Mouse (Mus musculus): ENCODE results near the gene Lrp1.

The Lrp1 gene

DNA sequence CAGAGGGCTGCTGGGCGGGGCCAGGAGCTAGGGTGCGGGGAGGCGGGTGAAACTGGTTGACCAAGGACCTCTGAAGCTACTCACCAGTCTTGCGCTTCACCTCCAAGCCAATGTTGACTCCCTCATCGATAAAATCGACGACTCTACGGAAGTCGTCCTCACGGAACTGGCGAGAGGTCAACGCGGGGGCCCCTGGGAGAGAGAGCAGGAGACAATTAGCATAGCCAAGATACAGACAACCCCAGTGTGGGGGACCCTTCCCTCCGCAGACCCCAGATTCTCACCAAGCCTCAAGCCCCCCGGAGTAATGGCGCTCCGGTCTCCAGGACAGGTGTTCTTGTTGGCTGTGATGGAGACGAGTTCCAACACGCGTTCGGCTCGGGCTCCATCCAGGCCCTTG is 103.0 kb downstream of the Lrp1 start:
- DNase-seq: no peak

DNA sequence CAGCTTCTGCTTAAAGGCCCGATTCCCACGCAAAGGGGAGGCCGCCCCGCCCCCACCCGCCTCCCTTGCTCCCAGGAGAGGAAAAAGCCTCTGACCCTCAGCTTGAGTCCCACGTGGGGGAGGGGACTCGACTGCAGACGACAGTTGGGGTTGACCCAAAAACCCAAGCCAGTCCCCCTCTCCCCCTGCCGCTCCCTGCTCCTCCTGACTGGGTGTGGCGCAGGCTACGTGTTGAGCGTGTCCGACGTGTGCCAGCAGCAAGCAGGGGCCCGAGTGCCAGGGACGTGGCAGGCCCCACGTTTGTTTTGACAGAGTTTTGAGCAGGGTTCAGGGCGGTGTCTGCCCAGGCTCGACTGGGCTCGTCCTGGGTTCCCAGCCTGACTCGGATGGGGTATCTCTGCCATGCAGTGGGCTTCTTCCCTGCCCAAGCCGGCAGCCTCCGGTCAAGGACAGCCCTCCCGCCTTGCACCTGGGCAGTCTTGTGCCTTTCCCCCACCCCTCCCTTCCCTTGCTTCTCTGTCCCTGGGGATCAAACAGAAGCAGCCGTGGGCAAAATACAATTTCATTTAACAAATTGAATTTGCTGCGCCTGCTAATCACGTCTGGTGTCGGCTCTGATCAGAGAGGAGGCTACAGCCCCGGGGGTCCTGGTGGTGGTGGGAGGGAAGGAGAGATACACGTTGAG is 104.2 kb downstream of the Lrp1 start:
- peak; percentile 35 to 69 for DNase-seq

GRCm38 (mm10) chr10:127515983-127516459 is 104.9 kb downstream of the Lrp1 start:
- no peak for DNase-seq

DNA sequence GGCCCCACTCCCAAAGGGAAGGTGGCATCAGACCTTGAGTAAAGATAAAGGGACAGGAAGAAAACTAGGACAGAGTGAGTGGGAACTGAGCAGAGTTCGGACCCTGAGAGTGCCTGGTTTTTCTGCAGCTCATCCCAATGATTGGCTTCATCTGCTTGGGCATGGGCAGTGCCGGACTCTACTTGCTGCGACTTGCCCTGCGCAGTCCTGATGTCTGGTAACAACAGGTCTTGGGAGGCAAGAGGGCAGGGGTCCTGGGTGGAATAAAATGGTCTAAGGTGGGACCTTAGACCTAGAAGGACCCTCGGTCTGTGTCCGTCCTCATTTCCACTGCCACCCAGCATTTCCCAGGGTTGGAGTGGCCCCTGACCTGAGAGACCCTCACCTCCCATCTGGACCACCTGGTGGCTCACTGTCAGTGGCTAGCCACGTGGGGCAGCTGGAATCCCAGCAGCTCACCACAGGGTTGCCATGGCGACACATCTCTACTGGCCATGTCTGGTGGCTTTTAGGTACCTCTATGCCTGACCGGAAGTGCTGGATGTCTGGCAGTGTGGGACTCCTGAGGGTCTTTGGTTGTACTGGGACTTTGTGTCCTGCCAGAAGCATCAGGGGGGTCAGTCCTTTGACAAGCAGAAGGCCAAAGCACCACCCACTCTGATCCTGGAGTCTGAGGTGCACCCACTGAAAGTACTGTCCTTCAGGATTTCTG is 105.5 kb downstream of the Lrp1 start:
- DNase-seq: no peak

DNA sequence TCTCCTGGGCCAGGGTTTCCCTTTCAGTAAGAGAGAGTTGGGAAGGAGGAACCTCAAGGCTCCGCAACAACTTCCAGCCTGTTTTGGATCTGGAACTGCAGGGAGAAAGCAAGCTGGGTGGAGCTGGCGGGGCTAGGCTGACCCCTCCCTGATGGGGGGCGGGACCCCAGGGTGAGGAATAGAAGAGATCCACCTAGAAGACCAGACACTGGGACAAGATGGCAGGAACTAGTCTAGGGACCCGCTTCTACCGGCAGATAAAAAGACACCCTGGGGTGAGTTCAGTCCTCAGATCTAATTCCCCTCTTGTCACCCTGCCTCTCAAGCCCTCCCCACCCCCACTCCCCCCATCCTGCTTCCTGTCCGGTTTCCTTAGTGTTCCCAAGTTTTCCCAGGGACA is 106.2 kb downstream of the Lrp1 start, which contains the start of gene Ndufa4l2:
Gene Ndufa4l2 (plus strand): TSS at position 204 of the 400 bp plus-strand sequence.
- DNase-seq: peak in 1 of 2 experiments; percentile 49

DNA sequence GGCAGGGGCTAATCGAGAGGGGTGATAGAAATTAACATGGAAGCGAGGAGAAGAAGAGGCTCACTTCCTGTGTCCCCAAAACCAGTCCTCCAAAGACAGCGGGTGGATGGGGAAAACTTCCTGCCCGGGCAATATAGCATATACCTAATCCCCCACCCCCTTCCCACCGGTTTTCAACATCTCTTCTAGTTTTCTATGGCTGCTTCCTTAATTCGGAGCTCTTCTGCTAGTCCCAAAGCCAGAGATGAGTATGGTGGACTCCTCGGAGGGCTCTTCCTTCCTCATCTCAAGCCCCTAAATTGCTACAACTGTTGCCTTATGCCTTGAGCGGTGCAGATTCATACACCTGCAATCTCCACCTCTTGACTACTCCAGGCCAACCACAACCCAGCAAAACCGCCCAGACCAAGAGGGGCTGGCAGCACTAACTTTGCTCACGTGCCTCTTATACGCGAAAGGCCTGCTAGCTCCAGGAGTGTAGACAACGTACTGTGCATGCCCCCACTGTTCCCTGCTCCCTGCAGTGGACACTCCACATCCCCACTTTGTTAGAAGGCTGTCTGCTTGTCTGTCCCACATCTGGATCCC is 106.7 kb downstream of the Lrp1 start:
- no peak for DNase-seq

GRCm38 (mm10) chr10:127513501-127514091 is 107.4 kb downstream of the Lrp1 start:
- DNase-seq: no peak

GRCm38 (mm10) chr10:127512813-127513212 is 108.1 kb downstream of the Lrp1 start:
- DNase-seq: peak; percentile 91 to 96

GRCm38 (mm10) chr10:127512307-127512666 is 108.7 kb downstream of the Lrp1 start:
- DNase-seq: no peak

- DNase-seq: no peak
Measured at GRCm38 (mm10) chr10:127511634-127512306, 109.2 kb downstream of the Lrp1 start.

GRCm38 (mm10) chr10:127510895-127511617 is 109.9 kb downstream of the Lrp1 start:
- DNase-seq: no peak

GRCm38 (mm10) chr10:127509837-127510701 is 110.9 kb downstream of the Lrp1 start:
- no peak for DNase-seq

DNA sequence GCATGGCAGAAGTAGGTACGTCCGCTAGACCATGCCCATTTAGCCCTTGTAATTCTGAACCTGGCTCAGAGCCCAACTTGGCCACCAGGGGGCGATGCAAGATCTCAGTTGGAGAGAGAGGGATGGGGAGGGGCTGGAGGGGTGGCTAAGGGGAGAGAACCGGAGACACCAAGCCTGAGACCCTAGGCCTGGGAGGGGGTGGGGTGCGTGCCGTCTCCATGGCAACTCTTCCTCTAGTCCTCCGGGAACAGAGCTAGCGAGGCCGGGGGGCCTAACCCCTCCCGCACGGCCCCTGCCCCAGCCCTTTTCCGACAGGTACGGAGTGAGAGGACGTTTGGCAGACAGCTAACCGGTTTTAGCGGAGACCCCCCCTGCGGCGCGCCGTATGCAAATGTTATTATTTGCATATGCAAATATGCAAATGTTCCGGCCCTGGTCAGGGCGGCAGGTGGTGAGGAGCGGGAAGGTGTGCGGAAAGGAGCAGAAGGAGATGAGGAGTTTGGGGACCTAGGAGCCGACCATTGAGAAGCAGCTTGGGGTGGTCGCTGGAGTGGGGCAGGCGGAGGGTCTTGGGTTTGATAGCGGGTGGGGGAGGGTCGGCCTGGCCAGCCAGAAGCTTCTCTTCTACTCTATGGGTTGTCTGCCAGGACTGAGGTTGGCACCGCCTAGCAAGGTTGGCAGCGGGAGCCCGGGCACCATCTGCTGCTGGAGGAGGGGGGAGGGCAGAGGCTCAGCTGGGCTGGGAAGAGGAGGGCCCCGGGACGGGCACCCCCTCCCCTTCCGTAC is 111.7 kb downstream of the Lrp1 start:
- peak; percentile 83 to 93 for DNase-seq

- peak; percentile 71 to 91 for DNase-seq
Measured at GRCm38 (mm10) chr10:127508239-127508638, 112.7 kb downstream of the Lrp1 start.

DNA sequence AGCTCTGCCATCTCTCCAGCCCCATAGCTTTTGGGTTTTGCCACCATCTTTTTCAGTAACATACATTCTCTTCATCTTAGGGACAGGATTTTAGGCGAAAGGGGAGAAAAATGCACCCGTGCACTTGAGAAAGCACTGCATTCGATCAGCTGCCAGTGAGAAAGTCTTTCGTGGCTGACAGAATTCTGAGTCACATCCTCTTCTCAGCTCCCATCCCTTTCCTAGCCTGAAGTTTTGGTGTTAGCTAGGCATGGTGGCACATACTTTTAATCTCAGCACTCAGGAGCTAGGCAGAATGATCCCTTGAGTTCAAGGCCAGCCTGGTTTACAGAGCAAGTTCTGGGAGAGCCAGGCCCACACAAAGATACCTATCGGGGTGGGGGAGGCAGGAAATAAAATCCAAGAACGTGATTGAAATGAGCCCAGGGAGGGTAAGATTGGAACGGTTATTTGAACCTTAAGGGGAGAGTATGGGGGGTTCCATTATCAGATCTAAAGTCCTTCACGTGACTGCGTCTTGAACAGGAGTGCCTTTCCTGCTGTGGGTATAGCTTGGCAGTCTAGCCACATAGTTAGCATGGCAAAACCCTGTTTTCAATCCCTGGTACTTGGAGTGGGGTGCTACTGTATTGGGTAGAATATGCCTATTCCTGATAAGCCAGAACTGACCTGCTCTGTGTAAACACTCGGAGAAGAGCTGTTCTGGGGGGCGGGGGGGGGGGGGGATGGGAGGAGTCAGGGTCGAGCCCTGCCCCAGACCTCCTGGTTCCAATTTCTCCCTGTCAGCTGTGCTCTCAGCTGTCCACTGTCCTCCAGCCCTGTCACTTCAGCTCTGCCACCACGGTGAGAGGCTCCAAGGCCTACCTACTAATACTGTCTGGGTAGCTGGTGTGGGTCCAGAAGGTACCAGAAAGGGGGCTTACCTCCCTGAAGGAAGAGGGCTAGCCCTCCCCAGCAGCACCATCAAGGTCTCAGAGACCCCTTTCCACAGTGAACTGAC is 119.8 kb downstream of the Lrp1 start, which contains the start of gene Stac3:
Gene Stac3 (plus strand): TSS at position 793 of the 1,000 bp plus-strand sequence.
- no peak for DNase-seq

DNA sequence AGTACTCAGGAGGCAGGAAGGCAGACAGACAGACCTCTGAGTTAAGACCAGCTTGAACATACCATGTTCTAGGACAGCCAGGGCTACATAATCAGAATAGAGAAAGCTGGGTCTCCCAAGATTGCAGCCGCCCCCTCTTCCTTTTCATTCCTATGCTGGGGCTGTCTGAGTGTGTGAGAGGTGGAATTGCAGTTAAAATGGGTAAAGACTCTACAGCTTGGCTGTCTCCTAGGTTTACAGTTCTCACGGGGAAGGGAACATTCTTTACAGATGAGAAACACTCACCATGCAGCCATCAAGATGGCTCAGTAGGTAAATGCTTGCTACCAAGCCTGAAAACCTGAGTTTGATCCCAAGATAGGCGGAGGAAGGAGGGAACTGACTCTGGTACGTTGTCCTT is 120.9 kb downstream of the Lrp1 start:
- DNase-seq: no peak

DNA sequence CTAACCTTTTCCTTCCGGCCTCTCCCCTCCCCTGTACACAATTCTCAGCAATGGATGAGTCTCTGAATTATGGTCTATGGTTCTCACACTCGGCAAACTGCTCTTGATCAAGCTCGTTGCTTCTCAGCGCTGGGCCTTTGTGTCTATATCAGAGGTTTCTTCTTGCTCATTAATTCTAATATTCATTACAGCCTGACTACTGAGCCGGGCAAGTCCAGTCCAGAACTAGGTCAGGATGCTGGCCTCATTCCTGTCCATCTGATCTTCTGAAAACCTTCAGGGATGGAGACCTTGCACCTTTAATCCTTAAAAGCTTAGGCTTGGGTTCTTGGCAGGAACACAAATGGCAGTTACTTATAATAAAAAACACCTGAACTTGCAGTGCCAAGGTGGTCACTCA is 121.4 kb downstream of the Lrp1 start:
- DNase-seq: no peak

DNA sequence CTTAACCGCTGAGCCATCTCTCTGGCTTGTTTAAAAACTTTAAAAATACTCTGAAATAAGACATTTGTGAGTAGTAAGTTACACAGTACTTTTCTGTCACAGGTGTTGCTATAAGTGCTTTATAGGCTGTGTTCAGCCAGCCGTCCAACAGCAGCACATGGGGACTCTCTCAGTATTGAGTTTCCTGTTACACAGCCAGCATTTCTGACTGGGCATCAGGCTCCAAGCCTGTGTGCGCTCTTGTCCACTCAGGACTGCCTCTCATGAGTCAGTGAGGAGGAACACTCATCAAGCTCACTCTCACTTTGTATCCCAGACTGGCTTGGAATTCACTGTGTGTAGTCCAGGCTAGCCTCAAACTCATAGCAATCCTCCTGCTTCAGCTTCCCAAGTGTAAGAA is 124.8 kb downstream of the Lrp1 start:
- no peak for DNase-seq

DNA sequence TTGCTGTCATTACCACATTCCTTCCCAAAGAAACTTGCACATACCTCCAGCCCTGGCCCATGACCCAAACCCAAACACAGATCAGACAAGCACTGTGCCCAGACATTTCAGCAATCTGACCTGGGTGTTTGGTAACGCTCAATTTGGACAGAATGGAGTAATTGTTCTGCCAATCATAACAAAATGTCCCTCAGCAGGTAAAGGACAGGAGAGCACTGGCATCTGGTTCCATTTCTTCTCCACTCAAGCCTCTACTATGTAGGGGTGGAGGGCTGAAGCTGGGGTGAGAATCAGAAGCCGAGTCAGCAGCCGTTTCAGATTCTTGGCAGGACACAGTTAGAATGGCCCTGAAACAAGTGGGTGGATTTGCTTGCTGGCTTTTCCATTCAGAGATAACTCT is 128.8 kb downstream of the Lrp1 start:
- DNase-seq: no peak

All from kidney, postnatal 36 days (tissue).